Mouse (Mus musculus): ENCODE results near the gene Ercc2. TPM values are rescaled to one million over a fixed set of nuclear protein-coding genes. Genes with fewer than 3 reads are reported as not detected.

Gene Ercc2
- polyA plus RNA-seq, 1 experiment from 2014 or later: 8.7 TPM

- Histone ChIP-seq H3K27ac (ENCODE audit: low read depth, low read length) (no peak overlapping the region), H3K9ac (ENCODE audit: low read depth, low read length) (peak overlapping the region; percentile 46), H3K27me3 (ENCODE audit: control insufficient read depth, insufficient read depth, low read length) (peaks cover 12% of the 10 kb centered on the region), H3K4me2 (replicated peaks; ENCODE audit: low read depth, low read length) (peak overlapping the region; percentile 88), H3K9me3 (ENCODE audit: control insufficient read depth, low read length) (no peaks in the 10 kb centered on the region), H3K4me3 (ENCODE audit: low read depth, low read length) (peak overlapping the region; percentile 47), H3K4me1 (replicated peaks; ENCODE audit: control insufficient read depth, insufficient read depth, low read length) (0 out of 2 replicates have a peak, but pooled peaks cover 5% of the 10 kb centered on the region), H3K36me3 (ENCODE audit: control insufficient read depth, insufficient read depth, low read length) (no peaks in the 10 kb centered on the region)
- DNase-seq (ENCODE audit: low spot score) (peak; percentile 94), ATAC-seq (ENCODE audit: low FRiP score) (no peak; the same call in 1 of the 2 replicates)
- under 1% methylated on average over 27 of the region's 27 CpGs for WGBS
Measured at GRCm38 (mm10) chr7:19342481-19343027, 39.3 kb upstream of the Ercc2 start.

- 2% methylated on average over 11 of the region's 11 CpGs for WGBS
- H3K9ac ChIP-seq (ENCODE audit: low read depth, low read length): no peak overlapping the region
- no peak overlapping the region for H3K27ac ChIP-seq (ENCODE audit: low read depth, low read length)
- DNase-seq (ENCODE audit: low spot score) (peak; percentile 92), ATAC-seq (ENCODE audit: low FRiP score) (no peak)
- no peaks in the 10 kb centered on the region for H3K9me3 ChIP-seq (ENCODE audit: control insufficient read depth, low read length)
- H3K4me1 ChIP-seq (replicated peaks; ENCODE audit: control insufficient read depth, insufficient read depth, low read length): 0 out of 2 replicates have a peak, but pooled peaks cover 5% of the 10 kb centered on the region
- peaks cover 12% of the 10 kb centered on the region for H3K27me3 ChIP-seq (ENCODE audit: control insufficient read depth, insufficient read depth, low read length)
- H3K4me3 ChIP-seq (ENCODE audit: low read depth, low read length): no peak overlapping the region
- no peak overlapping the region for H3K4me2 ChIP-seq (replicated peaks; ENCODE audit: low read depth, low read length)
- no peaks in the 10 kb centered on the region for H3K36me3 ChIP-seq (ENCODE audit: control insufficient read depth, insufficient read depth, low read length)
Measured at GRCm38 (mm10) chr7:19343210-19343808, 38.5 kb upstream of the Ercc2 start.

- WGBS: 28% methylated on average over 12 of the region's 12 CpGs
Measured at GRCm38 (mm10) chr7:19344237-19344847, 37.5 kb upstream of the Ercc2 start, which contains the start of gene Ercc1. Gene Ercc1 (plus strand): TSS chr7:19344778.

GRCm38 (mm10) chr7:19344938-19345471 is 36.8 kb upstream of the Ercc2 start:
- Histone ChIP-seq H3K27ac (ENCODE audit: low read depth, low read length) (peak overlapping the region; percentile 48; the same call in 1 of the 2 replicates), H3K27me3 (ENCODE audit: control insufficient read depth, insufficient read depth, low read length) (peaks cover 12% of the 10 kb centered on the region), H3K4me1 (replicated peaks; ENCODE audit: control insufficient read depth, insufficient read depth, low read length) (0 out of 2 replicates have a peak, but pooled peaks cover 5% of the 10 kb centered on the region), H3K4me3 (ENCODE audit: low read depth, low read length) (peak overlapping the region; percentile 55), H3K9ac (ENCODE audit: low read depth, low read length) (peak overlapping the region; percentile 64), H3K4me2 (replicated peaks; ENCODE audit: low read depth, low read length) (peak overlapping the region; percentile 85), H3K36me3 (ENCODE audit: control insufficient read depth, insufficient read depth, low read length) (no peaks in the 10 kb centered on the region), H3K9me3 (ENCODE audit: control insufficient read depth, low read length) (no peaks in the 10 kb centered on the region)
- DNase-seq (ENCODE audit: low spot score): peak; percentile 96
- WGBS: 1% methylated on average over 31 of the region's 31 CpGs
- peak; percentile 95 for ATAC-seq (ENCODE audit: low FRiP score)

More at GRCm38 (mm10) chr7:19344237-19344847, 37.5 kb upstream of the Ercc2 start, which contains the start of gene Ercc1:
- 0 out of 2 replicates have a peak, but pooled peaks have one; percentile 3 for ATAC-seq (ENCODE audit: low FRiP score)
- Histone ChIP-seq H3K27me3 (ENCODE audit: control insufficient read depth, insufficient read depth, low read length) (peaks cover 12% of the 10 kb centered on the region), H3K4me3 (ENCODE audit: low read depth, low read length) (peak within 1 kb of the TSS; percentile 55), H3K27ac (ENCODE audit: low read depth, low read length) (peak within 1 kb of the TSS; percentile 48; the same call in 1 of the 2 replicates), H3K36me3 (ENCODE audit: control insufficient read depth, insufficient read depth, low read length) (no peaks in the 10 kb centered on the region), H3K9ac (ENCODE audit: low read depth, low read length) (peak within 1 kb of the TSS; percentile 64), H3K4me1 (replicated peaks; ENCODE audit: control insufficient read depth, insufficient read depth, low read length) (0 out of 2 replicates have a peak, but pooled peaks cover 5% of the 10 kb centered on the region), H3K4me2 (replicated peaks; ENCODE audit: low read depth, low read length) (peak within 1 kb of the TSS; percentile 85), H3K9me3 (ENCODE audit: control insufficient read depth, low read length) (no peaks in the 10 kb centered on the region)
- DNase-seq (ENCODE audit: low spot score): peak; percentile 31

DNA sequence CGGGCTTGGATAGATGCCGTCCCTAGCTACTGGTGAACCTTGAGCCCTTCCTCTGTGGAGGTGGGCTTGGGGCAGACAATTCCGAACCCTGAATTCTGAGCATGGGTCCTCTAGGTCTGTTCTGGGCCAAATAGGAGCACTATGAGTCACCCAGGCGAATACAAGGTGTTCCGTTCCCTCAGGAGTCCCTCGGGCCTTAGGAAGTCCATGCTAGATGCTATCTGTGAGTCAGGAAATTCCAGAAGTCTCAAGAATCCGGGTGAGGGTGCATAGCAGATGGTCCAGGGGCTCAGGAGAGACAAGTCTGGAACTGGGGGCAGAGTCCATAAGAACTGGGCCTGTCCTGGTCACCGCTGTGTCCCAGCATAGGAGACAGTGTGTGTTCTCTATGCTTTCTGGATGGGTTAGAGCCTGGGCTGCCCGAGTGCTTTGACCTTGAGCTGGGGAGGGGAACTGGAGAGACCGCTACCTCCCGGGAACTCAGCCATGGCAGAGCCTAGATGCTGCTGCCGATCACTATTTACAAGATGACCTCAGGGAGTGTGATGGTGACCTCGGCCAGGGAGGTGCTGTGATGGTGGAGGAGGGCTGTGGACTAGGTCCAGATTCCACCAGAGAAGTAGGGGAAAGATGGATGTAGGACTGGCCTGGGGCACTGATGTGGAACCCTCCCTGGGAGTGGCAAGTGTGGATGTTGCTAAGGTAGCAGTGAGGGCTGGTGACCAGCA is 32.5 kb upstream of the Ercc2 start:
- no peak for DNase-seq (ENCODE audit: low spot score)
- Histone ChIP-seq H3K9ac (ENCODE audit: low read depth, low read length) (no peak overlapping the region), H3K4me1 (replicated peaks; ENCODE audit: control insufficient read depth, insufficient read depth, low read length) (0 out of 2 replicates have a peak, but pooled peaks cover 2% of the 10 kb centered on the region), H3K9me3 (ENCODE audit: control insufficient read depth, low read length) (no peaks in the 10 kb centered on the region), H3K27ac (ENCODE audit: low read depth, low read length) (no peak overlapping the region), H3K27me3 (ENCODE audit: control insufficient read depth, insufficient read depth, low read length) (no peaks in the 10 kb centered on the region), H3K36me3 (ENCODE audit: control insufficient read depth, insufficient read depth, low read length) (peaks cover 10% of the 10 kb centered on the region), H3K4me3 (ENCODE audit: low read depth, low read length) (no peak overlapping the region), H3K4me2 (replicated peaks; ENCODE audit: low read depth, low read length) (no peak overlapping the region)
- no peak for ATAC-seq (ENCODE audit: low FRiP score)
- WGBS: 90% methylated on average over 13 of the region's 13 CpGs

GRCm38 (mm10) chr7:19350221-19350620 is 31.6 kb upstream of the Ercc2 start:
- no peak overlapping the region for H3K9ac ChIP-seq (ENCODE audit: low read depth, low read length)
- peaks cover 14% of the 10 kb centered on the region for H3K36me3 ChIP-seq (ENCODE audit: control insufficient read depth, insufficient read depth, low read length)
- no peak for ATAC-seq (ENCODE audit: low FRiP score)
- no peaks in the 10 kb centered on the region for H3K9me3 ChIP-seq (ENCODE audit: control insufficient read depth, low read length)
- 93% methylated on average over 7 of the region's 8 CpGs for WGBS
- no peaks in the 10 kb centered on the region for H3K27me3 ChIP-seq (ENCODE audit: control insufficient read depth, insufficient read depth, low read length)
- no peaks in the 10 kb centered on the region for H3K4me1 ChIP-seq (replicated peaks; ENCODE audit: control insufficient read depth, insufficient read depth, low read length)
- H3K4me2 ChIP-seq (replicated peaks; ENCODE audit: low read depth, low read length): no peak overlapping the region
- no peak overlapping the region for H3K27ac ChIP-seq (ENCODE audit: low read depth, low read length)
- H3K4me3 ChIP-seq (ENCODE audit: low read depth, low read length): no peak overlapping the region
- DNase-seq (ENCODE audit: low spot score): no peak

GRCm38 (mm10) chr7:19354991-19355390 is 26.8 kb upstream of the Ercc2 start:
- Histone ChIP-seq H3K9me3 (ENCODE audit: control insufficient read depth, low read length) (no peaks in the 10 kb centered on the region), H3K27me3 (ENCODE audit: control insufficient read depth, insufficient read depth, low read length) (no peaks in the 10 kb centered on the region), H3K4me1 (replicated peaks; ENCODE audit: control insufficient read depth, insufficient read depth, low read length) (0 out of 2 replicates have a peak, but pooled peaks cover 4% of the 10 kb centered on the region), H3K27ac (ENCODE audit: low read depth, low read length) (no peak overlapping the region), H3K4me3 (ENCODE audit: low read depth, low read length) (no peak overlapping the region), H3K36me3 (ENCODE audit: control insufficient read depth, insufficient read depth, low read length) (peaks cover 20% of the 10 kb centered on the region), H3K4me2 (replicated peaks; ENCODE audit: low read depth, low read length) (no peak overlapping the region), H3K9ac (ENCODE audit: low read depth, low read length) (no peak overlapping the region)
- DNase-seq (ENCODE audit: low spot score): no peak
- ATAC-seq (ENCODE audit: low FRiP score): no peak
- 88% methylated on average over 5 of the region's 5 CpGs for WGBS

GRCm38 (mm10) chr7:19356311-19356710 is 25.5 kb upstream of the Ercc2 start:
- DNase-seq (ENCODE audit: low spot score): no peak
- Histone ChIP-seq H3K4me1 (replicated peaks; ENCODE audit: control insufficient read depth, insufficient read depth, low read length) (peaks cover 10% of the 10 kb centered on the region; the same call in 1 of the 2 replicates), H3K36me3 (ENCODE audit: control insufficient read depth, insufficient read depth, low read length) (peaks cover 16% of the 10 kb centered on the region), H3K4me3 (ENCODE audit: low read depth, low read length) (no peak overlapping the region), H3K27ac (ENCODE audit: low read depth, low read length) (no peak overlapping the region), H3K9ac (ENCODE audit: low read depth, low read length) (no peak overlapping the region), H3K27me3 (ENCODE audit: control insufficient read depth, insufficient read depth, low read length) (peaks cover 3% of the 10 kb centered on the region; the same call in 1 of the 2 replicates), H3K9me3 (ENCODE audit: control insufficient read depth, low read length) (no peaks in the 10 kb centered on the region), H3K4me2 (replicated peaks; ENCODE audit: low read depth, low read length) (no peak overlapping the region)
- ATAC-seq (ENCODE audit: low FRiP score): no peak
- WGBS: 71% methylated on average over 10 of the region's 10 CpGs
